Mouse (Mus musculus): ENCODE measurements around the gene 2310034G01Rik.

Gene 2310034G01Rik

DNA sequence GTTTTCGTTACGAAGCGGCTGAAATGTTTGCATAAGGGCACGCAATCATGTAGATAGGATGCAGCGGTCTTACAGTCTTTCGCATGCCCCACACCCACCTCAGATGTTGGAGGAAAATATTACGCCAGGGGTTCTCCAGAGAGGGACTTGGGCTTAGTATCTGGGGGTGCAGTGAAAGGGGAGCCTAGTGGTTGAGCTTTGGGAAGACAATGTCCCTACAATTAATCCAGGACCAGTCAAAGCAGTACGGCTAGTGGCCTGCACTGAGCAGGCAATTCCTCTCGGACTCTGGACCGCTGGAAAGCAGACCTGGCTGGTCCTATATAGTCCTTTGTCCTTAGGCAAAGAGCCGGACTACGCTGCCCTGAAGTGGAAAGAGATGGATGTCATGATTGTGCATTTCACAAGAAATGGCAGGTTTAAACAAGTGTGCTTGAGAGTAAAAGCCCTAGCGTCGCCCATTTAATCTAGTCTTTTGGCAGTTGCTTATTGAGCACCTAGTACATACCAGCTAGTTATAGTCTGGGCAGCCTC lies 22.5 kb downstream of the 2310034G01Rik start:
- no peak for DNase-seq

DNA sequence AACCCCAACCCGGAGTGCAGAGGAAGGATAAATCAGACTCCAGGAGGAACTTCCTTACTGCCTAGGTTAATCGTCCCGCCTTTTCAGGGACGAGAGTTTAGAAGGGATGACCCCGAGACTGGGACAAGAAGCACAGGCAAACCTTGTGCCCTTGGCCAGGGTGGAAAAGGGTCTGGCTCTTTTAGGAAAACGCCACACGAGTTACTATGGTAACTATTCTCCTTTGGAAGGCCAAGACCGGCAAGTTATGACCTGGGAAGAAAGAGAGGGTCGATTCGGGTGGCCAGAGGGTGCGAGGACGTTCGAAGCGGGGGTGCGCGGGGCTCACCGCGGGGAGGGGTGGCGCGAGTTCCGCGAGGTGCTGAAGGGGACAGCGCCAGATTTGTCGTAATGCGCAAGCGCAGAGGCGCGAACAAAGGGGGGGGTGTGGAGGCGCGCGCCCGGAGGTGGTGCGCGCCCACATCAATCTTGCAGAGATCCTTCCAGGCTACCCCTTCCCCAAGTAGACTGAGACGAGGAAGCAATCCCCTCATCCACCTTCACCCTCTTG lies 23.3 kb downstream of the 2310034G01Rik start, which contains the start of gene Psd:
Psd (minus strand) TSS at position 401 of the 550 bp plus-strand sequence.
- peak; percentile 68 for DNase-seq

DNA sequence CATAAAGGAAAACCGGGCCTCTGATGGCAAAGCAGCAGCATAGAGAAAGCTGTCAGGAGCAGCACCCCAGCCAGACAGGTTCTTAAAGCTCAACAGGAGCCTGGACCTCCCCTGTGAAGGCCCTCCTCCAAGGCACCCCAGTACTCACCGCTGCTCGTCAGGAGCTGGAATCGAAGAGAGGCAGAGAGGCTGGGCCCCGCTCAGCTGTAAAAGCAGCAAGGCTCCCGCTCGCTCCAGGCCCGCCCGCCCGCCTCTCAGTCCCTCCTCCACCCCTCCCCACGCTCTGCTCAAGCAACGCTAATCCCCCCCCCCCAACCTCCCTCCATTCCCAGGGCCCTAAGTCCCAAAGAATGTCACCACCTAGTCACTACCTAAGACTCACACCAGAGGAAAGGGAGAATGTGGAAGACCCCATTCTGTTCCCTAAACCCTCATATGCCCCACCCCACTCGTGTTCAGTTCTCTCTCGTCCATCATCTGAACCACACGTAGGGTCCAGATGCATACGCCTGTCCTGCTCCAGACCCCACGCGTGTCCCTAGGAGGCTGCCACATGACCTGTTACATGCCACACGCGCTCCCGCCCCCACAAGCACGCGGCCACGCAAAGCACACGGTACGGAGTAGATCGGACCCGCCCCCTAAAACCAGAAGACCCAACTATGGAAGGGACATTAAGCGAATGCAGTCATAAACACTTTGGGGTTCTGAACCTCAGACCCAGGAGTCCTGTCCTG lies 23.9 kb downstream of the 2310034G01Rik start:
- no peak for DNase-seq

DNA sequence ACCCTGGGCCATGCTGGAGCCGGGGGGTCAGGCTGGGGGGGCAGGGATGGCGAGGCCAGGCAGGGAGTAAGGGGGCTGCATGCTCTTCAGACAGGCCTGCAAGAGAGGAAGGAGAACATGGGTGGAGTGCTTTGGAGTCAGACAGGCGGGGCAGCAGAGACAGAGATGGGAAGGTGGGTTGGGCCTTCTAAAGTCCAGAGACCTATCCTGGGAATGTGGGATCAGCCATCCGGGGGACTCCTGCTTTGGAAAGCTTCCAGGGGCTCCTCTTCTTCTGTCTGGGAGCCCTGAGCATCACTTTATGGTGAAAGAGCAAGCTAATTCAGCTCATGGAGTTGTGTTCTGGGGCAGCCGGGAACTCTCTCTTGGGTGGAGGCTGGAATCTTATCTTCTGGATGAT lies 25.2 kb downstream of the 2310034G01Rik start:
- no peak for DNase-seq

DNA sequence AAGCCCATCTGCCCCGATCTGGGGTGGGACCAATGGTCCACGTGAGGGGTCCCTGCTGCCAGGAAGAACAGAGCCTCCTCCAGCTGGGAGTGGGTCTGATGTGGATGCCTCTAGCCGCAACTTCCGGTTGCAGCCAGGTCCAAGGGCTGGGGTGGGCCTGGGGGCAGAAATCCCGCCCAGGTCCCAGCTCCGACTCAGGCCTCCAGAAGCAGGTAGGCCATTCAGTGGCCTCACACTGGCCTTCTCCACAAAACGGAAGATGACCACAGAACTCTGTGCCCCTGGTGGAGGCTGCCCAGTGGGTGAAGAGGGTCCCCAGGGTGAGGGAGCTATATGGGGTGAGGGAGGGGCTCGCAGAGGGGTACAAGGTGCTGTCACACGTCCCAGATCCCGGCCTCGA lies 25.7 kb downstream of the 2310034G01Rik start:
- DNase-seq = no peak

DNA sequence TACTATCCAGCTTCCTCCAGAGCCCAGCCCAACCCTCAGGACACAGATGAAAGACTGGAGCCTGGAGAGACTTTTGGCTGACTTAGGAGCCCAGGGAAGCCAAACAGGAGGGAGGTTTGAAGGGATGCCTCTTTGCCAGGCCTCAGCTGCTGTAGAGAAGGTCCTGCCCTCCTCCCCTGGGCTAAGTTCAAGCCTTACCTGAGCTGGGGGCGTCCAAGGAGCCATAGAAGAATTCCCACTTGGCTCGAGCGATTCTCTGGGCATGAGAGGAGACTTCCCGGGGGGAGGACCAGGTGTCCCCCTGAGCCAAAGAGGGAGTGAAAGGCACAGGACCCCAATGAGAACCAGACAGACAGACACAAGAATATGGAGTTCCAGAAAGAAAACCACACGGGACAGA lies 26.4 kb downstream of the 2310034G01Rik start:
- DNase-seq = no peak

DNA sequence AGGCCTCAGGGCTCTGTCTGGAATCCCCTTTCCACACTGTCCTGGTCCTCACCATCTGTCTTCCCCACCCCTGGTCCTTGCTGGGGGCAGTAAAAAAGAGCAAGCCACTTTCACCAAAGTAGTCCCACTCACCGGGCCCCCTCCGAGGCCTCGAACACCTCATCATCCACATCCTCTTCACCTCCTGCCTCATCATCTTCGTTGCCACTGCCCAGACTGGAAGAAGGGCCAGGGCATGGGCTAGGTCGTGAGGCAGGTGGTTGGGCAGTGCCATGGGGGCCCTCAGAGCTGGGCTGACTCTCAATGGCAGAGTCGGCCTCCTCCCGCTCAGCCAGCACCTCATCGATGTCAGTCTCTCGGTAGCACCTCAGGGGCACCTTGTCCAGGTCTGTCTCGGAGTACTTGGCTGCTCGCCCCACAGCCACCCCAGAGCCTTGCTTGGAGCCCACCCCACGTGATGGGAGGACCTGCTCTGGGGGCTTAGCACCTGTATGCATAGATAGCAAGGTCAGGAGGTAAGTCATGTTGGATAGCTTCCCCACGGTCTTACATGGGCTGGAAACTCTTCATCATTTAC lies 27.0 kb downstream of the 2310034G01Rik start:
- DNase-seq = no peak

DNA sequence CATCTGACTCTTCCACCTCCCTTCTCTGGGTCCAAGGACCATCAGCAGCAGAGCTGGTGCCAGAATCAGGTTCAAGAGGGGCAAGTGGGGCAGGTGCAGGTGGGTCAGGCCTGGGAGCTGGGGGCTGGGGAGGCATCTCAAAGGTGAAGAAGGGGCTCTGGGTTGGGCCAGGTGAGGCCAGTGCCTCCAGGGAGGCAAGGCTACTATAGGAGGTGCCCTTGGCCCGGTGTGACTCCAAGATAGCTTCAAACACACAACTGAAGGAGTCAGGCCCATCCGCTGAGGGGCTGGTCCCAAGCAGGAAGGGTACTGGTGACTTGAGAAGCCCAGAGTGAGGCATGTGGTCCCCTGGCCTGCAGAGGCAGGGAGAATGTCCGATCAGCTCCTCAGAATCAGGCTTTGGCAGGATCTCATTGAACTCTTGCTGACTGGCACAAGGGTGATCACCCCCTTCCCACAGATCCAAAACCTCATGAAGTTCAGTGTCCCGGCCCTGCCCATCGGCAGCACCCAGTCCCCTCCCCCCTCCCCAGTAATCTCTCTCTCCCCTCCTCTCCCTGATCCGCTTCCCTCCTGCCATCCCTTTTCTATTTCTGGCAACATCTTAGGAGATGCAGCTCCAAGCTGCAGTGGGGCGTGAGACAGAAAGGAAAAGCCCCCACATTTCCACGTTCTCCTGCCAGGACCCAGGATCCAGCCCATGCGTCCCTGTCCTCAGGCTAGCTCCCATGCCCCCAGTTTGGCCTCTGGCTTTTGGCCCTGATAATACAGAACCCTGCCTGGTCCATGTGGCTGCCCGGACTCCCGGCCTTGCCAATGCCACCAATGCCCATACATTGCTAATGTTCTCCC lies 27.7 kb downstream of the 2310034G01Rik start:
- no peak for DNase-seq

DNA sequence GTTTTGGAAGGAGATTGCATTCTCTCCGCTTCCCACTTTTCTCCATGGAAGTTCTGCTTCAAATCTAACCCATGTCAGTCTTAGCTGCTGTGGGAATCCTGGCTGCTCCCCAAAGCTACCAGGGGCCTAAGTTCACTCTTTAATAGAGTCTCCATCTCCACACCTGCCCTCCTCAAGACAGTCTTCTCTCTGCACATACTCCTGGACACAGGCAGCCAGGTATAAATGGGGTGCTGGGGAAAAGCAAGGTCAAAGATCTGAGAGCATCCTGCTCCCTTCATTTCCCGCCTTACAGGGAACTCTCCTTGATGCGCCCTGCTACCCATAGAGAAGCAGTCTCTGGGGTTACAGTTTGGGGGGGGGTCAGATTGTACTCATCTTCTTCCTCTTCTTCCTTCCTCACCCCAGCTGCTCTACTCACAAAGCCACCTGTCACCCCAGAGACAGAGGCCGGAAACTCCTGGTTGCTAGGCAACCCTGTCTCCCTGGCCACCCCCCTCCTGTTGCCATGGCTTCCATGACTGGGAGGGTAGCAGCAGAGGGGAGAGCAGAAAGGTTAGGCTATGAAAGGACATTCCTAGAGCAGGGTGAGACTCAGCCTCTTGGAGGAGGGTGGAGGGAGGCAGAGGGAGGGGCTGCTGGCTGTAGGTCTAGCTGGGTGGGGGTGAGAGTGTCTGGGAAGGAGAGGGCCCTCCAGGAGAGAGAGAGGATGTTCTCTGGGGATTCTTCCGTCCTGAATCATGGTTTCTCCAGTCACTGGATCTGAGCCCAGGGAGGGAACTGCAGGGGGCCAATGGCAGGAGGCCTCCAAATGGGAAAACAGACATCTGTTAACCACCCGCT lies 28.8 kb downstream of the 2310034G01Rik start:
- no peak for DNase-seq

DNA sequence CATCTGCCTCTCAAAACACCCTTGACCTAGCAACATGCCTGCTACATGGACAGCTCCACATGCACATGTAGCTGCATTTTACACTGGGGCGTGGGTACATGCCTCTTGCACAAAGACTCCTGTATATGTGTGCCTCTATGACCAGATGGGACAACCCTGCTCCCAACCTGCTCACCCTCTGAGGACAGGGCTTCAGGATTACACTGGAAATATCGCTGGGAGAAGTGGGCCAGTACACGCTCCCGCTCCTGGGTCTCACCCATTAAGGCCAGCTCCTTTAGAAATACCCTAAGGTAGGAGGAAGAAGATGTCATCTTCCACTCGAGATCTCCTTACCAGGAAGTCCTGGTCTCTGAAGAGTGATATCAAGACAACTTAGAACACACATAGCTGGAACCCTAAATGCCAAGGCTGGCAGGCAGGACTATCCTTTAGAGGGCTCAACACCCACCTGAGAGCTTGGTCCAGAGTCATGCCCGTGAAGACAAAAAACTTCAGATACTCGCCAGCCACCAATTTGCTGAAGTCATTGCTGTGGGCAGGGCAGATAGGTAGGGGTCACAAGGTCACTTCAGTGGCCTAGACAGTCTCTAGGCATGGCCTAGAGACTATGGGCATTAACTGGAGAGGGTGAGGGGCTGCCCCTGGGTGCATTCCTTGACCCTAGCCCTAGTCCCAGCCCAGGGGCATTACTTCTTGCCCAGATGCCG lies 29.9 kb downstream of the 2310034G01Rik start:
- no peak for DNase-seq

DNA sequence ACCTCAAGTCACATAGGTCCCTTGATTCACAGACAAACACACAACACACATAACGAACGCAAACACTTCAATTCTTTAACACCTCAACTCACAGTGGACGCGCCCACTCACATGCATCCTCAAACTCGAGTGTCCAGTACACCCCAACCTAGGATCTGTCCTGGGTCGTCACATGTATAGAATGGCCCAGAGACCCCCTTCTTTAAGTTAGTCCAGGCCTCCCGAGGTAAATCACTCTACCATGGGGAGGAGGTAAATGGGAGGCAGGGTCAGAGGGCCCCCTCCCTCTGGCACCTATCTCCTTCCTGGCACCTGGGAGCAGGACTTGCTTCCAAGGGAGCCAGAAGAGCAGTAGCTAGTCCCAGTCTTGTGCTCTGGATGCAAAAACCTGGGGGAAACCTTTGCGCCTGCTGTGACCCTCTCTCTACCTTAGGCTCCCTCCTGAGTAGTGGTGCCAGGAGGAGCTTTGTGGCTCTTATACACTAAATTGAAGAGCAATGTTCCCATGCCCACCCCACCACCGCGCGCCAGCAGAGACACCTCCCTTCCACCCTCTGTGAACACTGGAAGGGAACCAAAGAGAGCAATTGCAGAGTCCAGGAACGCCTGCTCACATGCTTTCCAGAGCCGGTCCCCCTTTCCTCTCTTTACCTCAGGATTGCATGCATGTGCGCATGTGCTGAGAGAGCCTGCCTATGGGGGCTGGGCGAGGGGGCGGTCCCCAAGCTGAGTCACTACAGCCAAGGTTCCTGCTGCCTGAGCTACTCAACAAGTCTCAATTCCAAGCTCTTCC lies 31.3 kb downstream of the 2310034G01Rik start:
- peak; percentile 87 for DNase-seq

DNA sequence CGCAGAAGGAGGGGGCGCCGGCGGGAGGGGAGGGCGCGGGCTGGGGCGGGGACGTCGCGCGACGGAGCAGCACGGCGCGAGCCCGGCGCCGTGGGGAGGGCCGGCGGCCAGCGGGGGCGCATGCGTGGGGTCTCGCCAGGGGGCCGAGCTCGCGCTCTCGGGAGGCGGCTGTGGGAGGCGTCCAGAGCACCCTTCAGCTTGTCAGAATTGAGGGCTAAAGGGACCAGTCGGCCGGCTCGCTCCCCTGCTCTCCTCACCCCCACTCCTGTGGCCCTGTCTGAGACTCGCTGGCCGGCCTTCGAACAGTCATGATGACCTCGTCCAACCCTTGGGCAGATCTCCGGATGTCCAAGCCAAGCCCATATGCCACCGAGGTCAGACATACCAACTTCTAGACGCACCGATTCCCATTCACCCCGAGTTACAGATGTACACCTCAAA lies 32.1 kb downstream of the 2310034G01Rik start:
- DNase-seq = peak; percentile 70

DNA sequence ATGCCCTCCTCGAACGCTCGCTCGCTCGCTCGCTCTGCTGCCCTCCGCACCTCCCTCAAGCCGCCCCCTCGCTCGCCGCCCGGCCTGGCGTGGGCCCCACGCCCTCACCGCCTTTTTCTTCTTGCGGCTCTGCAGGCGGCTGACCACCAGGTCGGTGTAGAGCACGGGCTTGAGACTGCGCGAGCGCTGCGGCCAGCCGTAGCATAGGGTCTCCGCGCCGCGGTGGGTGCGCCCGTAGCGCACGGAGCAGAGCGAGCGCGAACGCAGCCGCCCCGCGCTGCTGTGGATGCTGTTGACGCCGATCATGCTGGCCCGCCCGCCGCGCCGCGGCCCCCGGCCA lies 32.6 kb downstream of the 2310034G01Rik start:
- peak; percentile 23 for DNase-seq

DNA sequence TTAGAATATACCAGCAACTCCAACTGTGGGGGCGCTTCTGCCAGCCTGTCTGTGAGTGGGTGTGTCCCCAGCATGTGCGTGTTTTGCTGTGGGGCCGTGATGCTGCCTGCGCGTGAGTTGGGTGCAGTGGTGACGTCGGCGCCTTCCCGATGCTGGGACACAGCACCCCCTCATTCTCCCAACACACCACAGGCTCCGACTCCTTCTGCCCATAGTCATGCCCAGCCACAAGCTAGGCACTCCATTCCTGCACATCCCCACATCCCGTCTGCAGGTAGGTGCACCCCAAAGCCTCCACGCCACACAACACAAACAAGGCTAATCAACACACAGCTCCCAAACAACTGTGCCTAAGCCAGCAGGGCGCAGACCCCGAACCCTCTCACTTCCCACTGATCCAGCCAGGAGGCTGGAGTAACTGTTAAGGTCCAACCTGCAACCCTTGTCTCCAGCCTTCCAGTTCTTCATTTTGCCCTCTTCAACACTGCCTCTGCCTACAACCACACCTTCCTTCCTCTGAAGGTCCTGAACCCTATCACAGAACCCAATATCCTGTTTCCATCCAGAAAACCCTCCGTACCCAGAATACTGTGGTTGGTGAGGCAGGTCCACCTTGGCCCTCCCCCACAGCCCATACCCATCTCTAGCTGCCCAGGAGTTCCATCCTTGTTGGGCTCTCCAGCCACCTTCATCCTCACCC lies 33.1 kb downstream of the 2310034G01Rik start:
- peak; percentile 81 for DNase-seq

DNA sequence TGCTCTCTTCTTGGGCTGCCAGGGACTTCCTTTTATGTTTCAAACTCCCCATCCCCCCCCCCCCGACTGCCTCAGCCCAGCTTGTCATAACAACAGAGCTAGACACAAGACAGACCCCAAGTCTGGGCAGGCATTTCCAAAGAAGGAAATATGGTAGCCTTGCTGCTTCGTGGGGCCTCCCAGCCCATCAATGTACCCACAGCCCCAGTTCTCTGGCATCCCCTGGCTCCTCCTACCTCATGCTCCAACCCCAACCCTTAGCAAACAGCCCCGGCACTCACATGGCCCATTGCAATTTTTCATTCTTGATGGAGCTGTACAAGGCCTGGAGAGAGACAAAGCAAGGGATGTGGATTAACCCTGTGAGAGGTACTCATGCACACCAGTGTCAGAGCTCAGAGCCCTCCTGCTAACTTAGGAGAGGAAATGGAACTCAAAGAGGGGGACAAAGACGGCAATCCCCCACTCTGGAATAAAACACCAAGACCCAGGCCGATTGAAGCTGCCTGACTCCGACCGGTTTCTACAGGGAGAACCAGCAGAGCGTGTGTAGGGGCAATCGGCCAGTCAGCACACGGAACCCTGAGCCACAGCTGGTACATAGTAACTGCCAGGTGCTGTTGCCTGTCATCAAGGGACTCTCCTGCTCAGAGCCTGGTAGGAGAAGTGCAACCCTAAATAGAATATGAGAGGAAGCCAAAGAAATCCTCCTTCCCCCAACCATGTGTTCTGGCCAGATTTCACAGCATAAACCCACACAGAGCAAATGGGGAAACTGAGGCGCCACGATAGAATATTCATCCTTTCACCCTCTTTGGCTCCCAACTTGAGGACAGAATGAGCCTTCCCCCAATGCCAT lies 34.1 kb downstream of the 2310034G01Rik start:
- no peak for DNase-seq

DNA sequence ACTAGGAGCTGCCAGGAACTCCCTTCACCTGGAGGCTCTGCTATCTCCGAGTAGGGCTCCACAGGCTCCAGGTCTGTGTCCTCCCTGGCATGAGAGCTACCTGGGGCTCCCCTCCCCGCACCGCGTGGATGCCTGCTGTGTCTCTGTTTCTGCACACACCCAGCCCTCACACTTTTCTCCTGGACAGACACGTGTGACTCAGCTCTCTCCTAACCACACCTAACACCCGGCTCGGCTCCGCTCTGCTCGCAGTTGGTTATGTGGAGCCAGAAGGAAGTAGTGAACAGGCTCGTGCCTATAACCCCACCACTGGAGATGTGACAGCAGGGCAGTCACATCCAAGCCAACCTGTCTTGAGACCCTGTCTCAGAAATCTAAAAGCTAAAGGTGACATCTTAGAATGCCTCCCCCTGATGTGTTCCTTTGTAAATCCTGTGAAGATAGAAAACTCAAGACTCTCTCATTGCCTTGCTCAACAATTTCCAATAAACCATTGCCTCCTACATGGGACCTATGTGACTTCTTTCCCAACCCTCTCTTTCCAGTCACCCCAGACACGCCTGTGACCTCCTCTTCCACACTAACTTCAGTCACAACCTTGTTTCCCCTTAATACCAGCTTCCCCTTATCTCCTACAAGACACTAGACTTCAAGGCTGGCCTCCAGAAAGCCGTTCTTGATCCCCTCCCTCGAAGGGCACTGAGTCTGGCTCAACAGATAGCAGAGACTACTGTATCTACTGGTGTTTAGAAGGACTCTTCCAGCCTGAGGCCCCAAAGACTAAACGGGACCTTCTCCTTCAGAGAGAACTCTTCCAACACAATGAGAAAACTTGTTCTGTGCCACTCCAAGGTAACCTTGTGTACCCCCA lies 35.0 kb downstream of the 2310034G01Rik start:
- no peak for DNase-seq

DNA sequence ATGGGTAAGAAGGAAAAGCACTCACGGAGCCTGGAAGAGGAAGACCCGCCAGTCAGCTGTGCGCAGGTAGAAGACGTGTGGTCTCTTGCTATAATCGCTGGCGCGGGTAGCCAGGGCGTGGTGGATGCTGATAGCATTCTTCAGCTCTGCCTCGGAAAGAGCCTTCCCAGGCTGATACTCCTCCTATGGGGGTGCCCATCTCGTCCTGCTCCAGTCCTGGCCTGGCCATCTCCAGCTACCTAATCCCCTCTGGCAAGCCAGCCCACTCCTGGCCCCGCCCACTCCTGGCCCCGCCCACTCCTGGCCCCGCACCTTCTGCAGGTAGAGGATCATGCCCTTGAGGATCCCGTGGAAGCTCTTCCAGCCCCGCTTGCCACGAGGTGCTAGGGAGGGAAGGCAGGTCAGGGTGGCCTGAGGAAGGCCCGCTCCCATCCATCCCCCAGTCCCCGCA lies 35.9 kb downstream of the 2310034G01Rik start:
- DNase-seq = no peak

DNA sequence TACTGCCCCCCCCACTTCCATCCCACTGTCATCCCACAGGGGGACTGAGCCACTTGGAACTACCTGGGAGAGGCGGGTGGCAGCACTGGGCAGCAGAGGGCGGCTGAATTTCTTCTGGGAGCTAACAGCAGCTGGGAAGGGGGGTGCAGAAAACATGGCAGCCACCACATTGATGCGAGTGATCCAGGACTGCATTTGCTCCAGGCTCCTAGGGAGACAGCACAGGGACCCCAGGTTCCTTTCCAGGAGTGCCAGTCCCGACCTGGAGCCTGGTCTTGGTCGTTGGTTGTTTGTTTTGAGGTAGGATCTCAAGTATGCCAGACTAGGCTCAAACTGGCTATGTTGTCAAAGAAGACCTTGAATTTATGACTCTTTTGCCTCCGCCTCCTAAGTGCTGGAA lies 36.5 kb downstream of the 2310034G01Rik start:
- DNase-seq = no peak

Data from right cerebral cortex, postnatal 14 days (tissue).